Mouse (Mus musculus): Measurements from ENCODE around the gene Gbp10.
"Not testable (repeated sequence)": the region's sequence is repeated elsewhere in the genome, so short reads cannot be mapped to it uniquely, and the experiment has no call there.

The Gbp10 gene

DNA sequence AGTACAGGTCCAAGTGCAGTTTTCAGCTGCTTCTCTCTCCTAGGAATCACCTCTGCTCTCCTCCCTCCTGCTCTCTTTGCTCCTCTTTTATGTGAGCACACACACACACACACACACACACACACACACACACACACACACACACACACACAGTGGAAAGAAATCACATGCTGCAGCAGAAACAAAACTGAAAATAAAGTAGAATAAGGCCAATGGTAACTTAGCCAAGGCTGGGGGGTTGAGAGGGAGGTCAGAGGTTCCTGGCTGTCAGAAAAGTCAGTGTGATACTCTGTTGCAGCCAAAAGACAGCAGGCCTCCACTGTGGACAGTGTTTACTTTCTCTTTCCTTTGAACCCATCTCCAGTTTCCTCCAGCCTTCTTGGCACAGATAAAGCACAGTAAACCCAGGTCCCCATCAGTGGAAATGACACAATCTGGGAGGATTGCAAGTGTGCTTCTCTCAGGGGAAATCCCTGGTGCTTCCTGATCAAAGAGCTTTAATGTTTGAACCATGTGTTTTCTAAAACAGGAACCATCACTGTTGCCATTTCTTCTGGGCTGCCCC, at the start of gene Gbp10:
Gbp10 (minus strand) TSS at position 51 of the 565 bp plus-strand sequence.
- peak; percentile 4 for DNase-seq

DNA sequence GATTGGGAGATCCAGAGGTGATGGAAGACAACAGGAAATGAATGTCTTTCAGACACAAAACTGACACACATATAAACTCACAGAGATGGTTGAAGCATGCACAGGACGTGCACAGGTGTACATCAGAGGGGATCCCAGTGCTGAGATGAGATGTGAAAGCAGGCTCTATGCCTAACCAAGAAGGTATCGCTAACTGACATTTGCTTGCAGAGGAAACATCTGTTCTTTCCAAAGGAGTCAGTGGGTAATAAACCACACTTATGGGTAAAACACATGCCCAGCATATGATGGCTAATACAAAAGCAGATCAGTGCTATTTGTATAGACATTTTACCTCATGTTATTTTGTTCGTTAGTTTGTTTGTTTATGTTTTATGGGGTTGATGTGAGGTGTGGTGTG, 21.3 kb upstream of the Gbp10 start:
- DNase-seq: not testable (repeated sequence)

DNA sequence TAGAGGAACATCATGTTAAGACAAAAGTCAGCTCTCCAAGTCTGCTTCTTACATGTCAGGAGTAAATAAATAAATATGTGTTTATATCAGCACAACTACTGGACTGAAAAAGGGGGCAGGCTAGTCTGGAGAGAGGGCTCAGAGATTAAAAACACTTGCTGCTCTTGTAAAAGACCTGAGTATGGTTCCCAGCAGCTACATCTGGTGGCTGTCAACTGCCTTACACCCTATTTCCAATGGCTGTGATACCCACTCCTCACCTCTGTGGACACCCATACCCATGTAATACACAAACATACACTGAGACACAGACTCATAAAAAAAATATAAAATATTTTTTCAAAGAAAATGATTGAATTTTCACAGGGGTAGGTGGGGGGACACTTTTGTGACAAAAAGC, 13.2 kb upstream of the Gbp10 start:
- DNase-seq: no peak

DNA sequence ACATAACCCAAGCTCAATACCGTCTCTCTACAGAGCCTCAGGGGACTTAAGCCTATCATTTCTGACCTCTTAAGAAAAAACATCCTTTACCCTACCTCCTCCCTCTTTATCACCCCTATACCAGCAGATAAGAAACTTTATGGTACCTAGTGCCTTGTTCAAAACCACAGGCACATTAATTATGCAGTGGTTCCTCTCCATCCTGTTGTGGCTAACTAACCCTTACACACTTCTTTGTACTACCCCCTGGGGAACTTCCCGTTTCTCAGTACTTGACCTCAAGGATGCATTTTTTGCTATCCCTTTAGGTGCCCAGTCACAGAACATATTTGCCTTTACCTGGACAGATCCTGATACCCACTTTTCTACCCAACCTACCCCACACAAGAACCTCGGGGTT, 5.4 kb upstream of the Gbp10 start:
- DNase-seq: not testable (repeated sequence)

DNA sequence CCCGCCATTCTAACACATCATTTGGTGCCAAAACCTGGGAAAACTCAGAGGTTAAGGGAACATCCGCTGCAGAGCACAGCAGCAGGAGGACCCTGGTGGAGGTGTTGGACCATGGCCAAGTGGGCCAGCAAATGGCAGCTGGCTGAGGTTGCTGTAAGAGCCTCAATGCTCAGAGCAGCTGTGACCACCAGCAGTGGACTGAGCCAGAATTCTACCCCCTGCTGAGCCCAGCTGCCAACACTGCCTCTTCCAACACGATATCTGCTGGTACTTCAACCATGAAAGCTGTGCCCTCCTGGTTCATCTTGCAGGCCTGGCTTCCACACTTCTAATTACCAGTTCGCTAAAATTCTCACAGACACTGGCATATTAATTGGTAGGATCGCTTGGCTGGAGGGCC, 1.6 kb upstream of the Gbp10 start:
- not testable (repeated sequence) for DNase-seq

DNA sequence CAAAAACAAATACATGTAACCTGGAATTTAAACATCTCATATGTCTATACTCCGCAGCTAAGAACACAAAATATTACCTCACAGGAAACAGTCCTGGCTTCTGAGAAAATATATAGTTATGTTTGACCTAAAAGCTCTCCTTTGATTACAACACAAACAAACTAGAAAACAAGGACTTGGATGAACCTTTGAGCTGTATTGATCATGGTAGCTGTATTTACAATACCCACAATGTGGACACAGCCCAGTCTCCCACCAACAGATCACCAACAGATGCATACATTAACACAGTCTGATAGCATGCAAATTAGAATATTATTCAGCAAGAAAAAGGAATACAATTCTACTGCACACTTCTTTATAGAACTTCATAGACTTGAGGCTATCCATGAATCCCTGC, 931 bp downstream of the Gbp10 start:
- not testable (repeated sequence) for DNase-seq

DNA sequence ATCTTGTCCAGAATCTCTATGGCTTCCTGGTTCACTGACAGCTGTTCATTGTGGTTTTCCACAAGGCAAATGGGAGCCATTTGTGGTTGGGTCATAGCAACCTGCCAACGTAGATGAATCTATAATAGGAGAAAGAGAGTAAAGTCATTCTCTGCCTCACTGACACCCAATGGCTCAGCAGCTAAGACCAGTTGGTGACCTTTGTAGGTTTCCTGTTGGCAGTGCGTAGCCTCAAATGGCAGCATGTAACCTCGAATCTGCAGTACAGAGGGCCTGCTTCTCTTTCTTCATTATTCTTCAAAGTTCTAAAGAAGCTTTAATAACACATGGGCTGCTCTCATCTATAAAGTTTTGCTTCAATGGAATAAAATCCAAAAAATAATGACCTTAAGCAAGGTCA, 3.3 kb downstream of the Gbp10 start:
- not testable (repeated sequence) for DNase-seq

DNA sequence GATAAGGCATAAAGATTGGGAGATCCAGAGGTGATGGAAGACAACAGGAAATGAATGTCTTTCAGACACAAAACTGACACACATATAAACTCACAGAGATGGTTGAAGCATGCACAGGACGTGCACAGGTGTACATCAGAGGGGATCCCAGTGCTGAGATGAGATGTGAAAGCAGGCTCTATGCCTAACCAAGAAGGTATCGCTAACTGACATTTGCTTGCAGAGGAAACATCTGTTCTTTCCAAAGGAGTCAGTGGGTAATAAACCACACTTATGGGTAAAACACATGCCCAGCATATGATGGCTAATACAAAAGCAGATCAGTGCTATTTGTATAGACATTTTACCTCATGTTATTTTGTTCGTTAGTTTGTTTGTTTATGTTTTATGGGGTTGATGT, 30.4 kb downstream of the Gbp10 start:
- DNase-seq: not testable (repeated sequence)

DNA sequence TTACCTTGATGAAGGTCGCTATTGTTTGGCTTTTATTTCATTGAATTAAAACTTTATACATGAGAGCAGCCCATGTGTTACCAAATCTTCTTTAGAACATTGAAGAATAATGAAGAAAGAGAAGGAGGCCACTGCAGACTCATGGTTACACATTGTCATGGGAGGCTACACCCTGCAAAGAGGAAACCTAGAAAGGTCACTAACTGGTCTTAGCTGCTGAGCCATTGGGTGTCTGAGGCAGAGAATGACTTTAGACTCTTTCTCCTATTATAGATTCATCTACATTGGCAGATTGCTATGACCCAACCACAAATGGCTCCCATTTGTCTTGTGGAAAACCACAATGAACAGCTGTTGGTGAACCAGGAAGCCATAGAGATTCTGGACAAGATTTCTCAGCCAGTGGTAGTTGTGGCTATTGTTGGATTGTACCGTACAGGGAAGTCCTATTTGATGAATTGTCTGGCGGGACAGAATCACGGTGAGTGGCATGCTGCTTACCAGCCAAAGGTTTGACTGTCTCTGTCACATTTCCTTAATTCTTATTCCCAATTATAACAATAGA, 38.5 kb downstream of the Gbp10 start:
- not testable (repeated sequence) for DNase-seq

DNA sequence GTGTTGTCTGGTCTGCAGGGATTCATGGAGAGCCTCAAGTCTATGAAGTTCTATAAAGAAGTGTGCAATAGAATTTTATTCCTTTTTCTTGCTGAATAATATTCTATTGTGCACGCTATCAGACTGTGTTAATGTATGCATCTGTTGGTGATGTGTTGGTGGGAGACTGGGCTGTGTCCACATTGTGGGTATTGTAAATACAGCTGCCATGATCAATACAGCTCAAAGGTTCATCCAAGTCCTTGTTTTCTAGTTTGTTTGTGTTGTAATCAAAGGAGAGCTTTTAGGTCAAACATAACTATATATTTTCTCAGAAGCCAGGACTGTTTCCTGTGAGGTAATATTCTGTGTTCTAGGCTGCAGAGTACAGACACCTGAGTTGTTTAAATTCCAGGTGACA, 40.2 kb downstream of the Gbp10 start:
- not testable (repeated sequence) for DNase-seq

DNA sequence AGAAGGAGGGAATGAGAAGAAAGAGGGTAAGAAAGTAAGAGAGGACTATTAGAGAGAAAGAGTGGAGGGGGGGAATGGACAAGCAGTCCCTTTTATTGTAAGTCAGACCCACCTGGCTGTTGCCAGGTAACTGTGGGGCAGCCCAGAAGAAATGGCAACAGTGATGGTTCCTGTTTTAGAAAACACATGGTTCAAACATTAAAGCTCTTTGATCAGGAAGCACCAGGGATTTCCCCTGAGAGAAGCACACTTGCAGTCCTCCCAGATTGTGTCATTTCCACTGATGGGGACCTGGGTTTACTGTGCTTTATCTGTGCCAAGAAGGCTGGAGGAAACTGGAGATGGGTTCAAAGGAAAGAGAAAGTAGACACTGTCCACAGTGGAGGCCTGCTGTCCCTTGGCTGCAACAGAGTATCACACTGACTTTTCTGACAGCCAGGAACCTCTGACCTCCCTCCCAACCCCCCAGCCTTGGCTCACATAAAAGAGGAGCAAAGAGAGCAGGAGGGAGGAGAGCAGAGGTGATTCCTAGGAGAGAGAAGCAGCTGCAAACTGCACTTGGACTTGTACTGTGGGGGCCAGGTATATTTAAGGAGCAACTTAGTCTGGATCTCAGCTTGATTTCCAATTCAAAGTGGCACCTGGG, 41.3 kb downstream of the Gbp10 start:
- DNase-seq: not testable (repeated sequence)

DNA sequence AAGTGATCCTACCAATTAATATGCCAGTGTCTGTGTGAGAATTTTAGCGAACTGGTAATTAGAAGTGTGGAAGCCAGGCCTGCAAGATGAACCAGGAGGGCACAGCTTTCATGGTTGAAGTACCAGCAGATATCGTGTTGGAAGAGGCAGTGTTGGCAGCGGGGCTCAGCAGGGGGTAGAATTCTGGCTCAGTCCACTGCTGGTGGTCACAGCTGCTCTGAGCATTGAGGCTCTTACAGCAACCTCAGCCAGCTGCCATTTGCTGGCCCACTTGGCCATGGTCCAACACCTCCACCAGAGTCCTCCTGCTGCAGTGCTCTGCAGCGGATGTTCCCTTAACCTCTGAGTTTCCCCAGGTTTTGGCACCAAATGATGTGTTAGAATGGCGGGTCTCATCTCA, 43.0 kb downstream of the Gbp10 start:
- DNase-seq: not testable (repeated sequence)

DNA sequence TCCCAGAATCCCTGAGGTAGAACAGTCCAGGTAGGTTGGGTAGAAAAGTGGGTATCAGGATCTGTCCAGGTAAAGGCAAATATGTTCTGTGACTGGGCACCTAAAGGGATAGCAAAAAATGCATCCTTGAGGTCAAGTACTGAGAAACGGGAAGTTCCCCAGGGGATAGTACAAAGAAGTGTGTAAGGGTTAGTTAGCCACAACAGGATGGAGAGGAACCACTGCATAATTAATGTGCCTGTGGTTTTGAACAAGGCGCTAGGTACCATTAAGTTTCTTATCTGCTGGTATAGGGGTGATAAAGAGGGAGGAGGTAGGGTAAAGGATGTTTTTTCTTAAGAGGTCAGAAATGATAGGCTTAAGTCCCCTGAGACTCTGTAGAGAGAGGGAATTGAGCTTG, 46.8 kb downstream of the Gbp10 start:
- not testable (repeated sequence) for DNase-seq

DNA sequence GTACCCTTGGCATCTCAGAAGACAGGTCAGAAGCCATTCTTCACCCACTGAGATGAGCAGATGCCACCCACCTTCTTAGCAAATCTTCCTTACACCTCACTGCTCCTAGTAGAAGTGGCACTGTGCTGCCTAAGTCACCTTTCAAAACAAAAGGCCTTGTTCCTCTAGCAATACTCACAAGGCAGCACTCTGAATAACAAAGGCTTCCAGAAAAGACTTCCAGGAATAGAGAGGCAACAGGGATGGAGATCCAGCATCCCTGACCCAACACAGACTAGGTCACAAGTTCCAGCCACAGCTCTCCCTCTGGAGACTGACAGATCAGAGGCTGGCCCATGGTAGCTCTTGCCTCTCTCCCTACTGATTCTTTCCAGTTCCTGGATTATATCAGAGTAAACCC, 57.9 kb downstream of the Gbp10 start:
- no peak for DNase-seq

Measured in kidney, adult 18-20 months (tissue).